Mouse (Mus musculus): ENCODE data around the gene Cmc1.

Cmc1 gene

DNA sequence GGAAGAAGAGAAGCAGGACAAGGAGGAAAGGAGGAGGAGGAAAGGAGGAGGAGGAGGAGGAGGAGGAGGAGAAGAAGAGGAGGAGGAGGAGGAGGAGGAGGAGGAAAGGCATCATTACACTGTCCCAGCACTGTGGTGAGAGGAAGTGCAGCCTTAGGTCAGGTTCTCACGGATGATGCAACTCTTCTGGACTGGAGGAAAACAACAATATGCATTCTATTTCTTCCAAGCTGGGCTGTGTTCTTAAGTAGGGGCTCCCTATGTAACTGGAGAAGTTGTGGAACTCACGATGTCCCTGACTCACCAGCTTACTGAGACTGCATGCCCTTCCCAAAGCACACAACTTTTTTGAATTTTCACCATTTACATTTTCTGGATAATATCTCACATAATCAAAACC lies 118.3 kb downstream of the Cmc1 start:
- no peak for DNase-seq (ENCODE audit: low read depth, low spot score)

GRCm38 (mm10) chr9:118030252-118030651 lies 119.7 kb downstream of the Cmc1 start:
- DNase-seq (ENCODE audit: low read depth, low spot score) = no peak

- no peak for DNase-seq (ENCODE audit: low read depth, low spot score)
Observed at GRCm38 (mm10) chr9:118029490-118029889, 120.5 kb downstream of the Cmc1 start.

DNA sequence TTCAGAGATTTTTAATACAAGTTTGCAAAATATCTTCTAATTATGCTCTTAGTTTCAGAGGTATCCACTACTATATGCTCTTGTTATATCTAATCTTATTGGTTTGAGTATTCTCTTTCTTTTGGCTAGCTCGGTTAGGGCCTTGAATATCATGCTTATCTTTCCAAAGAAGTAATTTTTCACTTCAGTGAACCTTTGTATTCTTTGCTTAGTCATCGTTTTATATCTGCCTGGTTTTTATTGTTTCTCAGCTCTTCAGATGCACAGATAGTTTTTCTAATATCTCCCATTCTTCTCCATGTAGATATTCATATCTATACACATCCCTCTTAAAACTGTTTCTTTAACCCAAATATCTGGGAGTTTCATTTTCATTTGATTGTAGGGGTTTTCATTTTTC lies 125.0 kb downstream of the Cmc1 start:
- no peak for DNase-seq (ENCODE audit: low read depth, low spot score)

Data from brain, adult 2 months (tissue).